Mouse (Mus musculus) adrenal gland (tissue): ENCODE results near the gene Fev.

ENCODE experiments used
- intact Hi-C: fragments of 180-260 bp; cut with DNase I; formaldehyde crosslinking; loops from one replicate; pipeline ENCODE4 v1.15.1; 2025
- long read RNA-seq, 2 experiments: library from polyadenylated mRNA; unstranded; transcript quantifications; one replicate each; pipeline ENCODE4 v2.0.0; 2020; ENCODE audit warnings: borderline replicate concordance in 1 of 2; ENCODE audit not compliant: insufficient replicate concordance in 1 of 2

Fev gene
- long read RNA-seq, experiment 1, partial matches to known transcripts = 0 of 2 reads
- long read RNA-seq, experiment 1, other reads (novel, unspliced or antisense) = 1 of 2 reads
- long read RNA-seq, experiment 2 = 0 reads

- intact Hi-C loops = no loop called here
Measured at GRCm38 (mm10) chr1:74885369-74886042, at the start of gene Fev. Gene Fev, minus strand, starts transcription at chr1:74885419.

GRCm38 (mm10) chr1:74927621-74928296 is 42.5 kb upstream of the Fev start:
- intact Hi-C loops = loop anchor here (5.0 kb wide), 1 partner anchor 90 kb away; no protein-coding TSS in a partner anchor

GRCm38 (mm10) chr1:74926721-74927120 is 41.5 kb upstream of the Fev start:
- intact Hi-C loops = loop anchor here (5.0 kb wide), 1 partner anchor 91 kb away; no protein-coding TSS in a partner anchor

- intact Hi-C loops = no loop called here
Measured at GRCm38 (mm10) chr1:74924464-74924863, 39.2 kb upstream of the Fev start.

- intact Hi-C loops = no loop called here
Measured at GRCm38 (mm10) chr1:74915706-74916105, 30.5 kb upstream of the Fev start.

DNA sequence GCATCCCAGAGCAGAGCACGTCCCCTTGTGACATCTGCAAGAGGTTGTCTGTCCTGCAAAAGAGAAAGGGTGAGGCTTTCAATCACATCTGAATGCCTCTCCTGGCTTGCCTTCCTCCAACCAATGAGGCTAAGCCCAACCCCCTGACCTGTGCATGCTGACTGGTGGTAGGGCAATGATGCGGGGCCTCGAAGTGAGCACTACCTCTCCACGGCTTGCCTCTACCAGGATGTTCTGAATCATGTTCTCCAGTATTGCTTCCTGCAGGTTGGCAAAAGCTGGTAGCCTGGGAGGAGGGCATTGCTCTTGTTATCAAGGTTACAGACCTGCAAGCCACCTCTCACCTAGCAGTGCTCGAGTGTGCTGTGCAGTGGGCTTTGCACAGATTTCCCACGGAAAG is 17.0 kb upstream of the Fev start:
- intact Hi-C loops = no loop called here

DNA sequence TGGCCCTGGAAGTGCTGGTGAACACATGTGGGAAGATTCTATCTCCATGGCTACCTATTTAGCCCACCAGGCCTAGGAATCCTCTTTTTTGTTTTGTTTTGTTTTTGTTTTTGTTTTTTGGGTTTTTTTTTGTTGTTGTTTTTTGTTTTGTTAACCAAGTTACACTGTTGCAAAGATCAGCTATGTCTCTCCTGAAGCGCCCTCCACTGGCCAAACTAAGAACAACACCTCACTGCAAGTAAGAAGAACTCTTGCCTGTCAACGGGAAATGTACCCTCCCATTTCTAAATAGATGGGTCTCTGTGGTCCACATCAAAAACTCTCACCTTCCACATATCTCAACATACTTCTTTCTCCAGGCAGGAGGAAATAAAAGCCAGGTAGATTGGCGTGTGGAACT is 16.5 kb upstream of the Fev start:
- intact Hi-C loops = no loop called here

DNA sequence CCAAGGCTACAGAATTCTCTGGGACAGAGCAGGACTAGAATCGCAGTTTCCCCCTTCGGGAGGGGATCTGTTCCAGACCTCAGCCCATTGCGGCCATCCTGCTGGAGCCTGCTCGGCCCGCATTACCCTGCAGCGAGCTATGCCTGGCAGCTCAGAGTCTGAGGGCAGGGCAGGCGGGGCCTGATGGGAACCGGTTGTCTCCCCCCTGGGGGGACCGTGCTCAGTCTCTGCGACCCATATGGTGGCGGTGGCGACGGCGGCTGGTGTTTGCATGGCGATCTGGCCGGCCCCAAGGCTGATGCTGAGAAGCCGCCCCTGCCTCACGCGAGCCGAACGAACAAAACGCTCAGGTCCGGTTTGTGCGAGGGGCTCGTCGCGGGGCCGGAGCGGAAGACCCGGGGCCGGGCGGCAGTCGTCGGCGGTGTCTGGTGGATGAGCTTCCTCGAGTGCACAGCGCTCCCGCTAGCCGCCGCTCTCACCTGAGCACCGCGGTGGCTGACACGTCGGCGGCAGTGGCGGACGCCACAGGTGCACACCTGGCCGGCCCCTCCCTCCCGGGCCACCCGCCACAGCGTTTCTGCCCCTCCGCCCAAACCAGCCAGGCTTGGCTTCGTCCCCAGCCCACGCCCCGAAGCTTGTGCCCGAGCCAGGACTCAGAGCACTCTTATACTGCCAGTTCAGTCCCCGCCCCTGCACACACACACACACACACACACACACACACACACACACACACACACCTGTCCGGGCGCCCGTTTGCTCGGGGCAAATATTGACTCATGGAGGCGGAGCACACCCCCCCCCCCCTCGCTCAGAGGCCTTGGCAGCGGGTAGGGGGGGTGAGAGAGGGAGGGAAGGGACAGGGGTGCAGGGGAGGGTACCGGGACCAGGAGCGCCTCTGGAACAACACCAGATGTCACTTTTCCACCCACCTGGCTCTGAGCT is 15.4 kb upstream of the Fev start:
- intact Hi-C loops = no loop called here

GRCm38 (mm10) chr1:74898656-74899431 is 13.6 kb upstream of the Fev start:
- intact Hi-C loops = no loop called here

GRCm38 (mm10) chr1:74897976-74898375 is 12.8 kb upstream of the Fev start:
- intact Hi-C loops = no loop called here

GRCm38 (mm10) chr1:74894966-74895365 is 9.7 kb upstream of the Fev start:
- intact Hi-C loops = no loop called here

DNA sequence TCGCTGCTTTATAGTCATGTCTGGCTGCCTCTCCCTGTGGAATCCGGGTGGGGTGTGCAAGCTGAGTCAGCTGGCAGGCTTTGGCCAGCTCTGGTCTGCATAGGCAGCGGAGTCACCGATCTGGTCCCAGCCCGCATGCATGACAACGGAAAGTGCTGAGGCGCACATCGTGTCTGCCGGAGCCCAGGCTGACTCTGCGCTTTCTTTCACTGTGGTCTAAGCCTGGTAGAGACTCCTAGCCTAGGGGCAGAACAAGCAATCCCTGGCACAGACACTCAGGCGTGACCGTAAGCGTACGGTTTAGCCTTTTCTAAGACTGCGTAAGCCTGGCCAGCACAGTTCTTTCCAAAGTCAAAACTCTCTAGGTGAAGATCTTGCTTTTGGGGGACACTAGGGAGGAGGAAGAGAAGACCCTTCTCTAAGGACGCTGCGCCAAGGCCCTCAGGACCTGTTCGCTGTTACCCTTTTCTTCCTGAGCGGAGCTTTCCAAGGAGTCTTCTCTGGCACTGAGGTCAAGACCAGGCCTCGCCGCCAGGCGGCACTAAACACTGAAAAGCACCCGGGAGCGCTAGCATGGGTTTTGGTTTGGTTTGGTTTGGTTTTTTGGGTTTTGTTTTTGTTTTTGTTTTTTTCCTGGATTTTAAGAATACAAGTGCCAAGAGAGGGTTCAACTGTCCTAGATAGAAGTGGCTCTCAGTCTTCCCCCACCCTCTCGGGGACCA is 8.1 kb upstream of the Fev start, which contains the start of gene Cryba2:
TSS of gene Cryba2 (minus strand) at position 10 of the 722 bp plus-strand sequence.
- intact Hi-C loops = no loop called here

GRCm38 (mm10) chr1:74892351-74893133 is 7.3 kb upstream of the Fev start:
- intact Hi-C loops = no loop called here

DNA sequence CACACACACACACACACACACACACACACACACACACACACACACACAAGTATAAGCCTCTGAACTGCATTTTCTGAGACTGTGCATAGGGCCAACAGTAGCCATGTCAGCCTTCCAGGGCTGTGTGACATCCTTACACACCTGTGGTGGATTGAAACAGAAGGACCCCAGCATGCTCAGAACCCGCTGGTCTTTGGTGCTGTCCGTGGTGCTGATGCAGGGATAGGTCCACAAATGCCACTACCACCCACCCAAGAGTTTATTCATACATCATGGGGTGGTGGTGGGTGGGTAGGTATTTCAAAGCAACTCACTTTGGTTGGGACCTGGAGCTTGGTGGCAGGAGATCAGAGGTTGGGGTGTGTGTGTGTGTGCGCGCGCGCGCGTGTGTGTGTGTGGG is 6.3 kb upstream of the Fev start:
- intact Hi-C loops = no loop called here

- intact Hi-C loops = no loop called here
Measured at GRCm38 (mm10) chr1:74884196-74885141, 750 bp downstream of the Fev start.

DNA sequence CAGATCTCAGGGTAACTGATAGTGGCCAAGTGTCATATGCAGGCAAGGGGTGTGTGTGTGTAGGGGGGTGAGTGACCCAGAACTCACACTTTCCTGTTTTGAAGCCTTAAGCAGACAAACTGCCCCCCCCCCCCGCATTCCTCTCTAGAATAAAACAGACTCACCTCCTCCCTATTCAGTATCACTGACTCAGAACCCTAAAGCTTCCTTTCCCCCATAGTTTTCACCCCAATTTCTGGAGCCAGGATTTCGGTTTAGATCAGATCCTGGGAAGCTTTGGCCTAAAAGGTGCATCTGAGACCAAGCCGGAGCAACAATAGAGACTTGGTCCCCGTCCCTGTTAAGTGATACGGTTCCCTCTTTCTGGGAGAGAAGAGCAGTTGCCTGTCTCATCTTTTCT is 1.8 kb downstream of the Fev start:
- intact Hi-C loops = no loop called here

DNA sequence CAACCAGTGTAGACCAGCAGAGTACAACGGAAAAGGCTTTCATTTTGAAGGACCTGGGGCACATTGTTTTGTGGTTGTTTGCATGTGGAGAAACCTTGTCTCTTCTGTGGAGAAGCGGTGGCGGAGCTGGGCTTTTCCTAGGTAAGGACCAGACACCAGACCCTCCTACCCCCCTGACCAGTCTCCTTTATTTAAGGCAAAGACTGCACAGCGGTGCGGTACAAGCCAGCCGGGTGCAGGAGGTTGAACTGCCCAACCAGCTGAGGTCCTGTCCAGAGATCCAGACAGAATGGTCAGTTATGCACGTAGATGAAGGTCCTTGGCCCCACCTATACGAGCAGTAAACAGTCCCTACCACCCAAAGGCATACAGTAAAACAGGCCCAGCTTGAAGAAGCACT is 2.4 kb downstream of the Fev start:
- intact Hi-C loops = no loop called here
